In the genomic region with DNA sequence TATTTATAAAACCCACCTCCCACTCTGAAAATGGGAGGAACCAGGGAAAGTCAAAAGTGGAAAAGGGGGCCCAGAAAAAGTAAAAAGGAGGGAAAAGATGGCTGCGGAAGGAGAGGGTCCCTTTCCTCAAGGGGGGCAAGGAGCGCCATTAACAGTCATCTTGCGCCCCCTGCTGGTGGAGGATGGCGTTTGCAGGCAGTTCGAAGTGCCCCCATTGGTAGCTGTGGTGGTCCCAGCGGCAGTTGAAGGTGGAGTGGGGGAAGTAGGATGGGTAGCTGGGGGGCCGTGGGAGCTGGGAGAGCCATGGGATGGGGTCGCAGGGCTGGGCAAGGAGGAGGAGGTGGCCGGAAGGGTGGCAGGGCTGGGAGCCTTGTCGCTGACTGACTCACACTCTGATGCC, we compare ENCODE assay signal across 9 mouse cellular contexts. TPM values are rescaled to one million over a fixed set of nuclear protein-coding genes. Genes with fewer than 3 reads are reported as not detected.
DNase-seq lines count a peak whose midpoint lies in the region; ATAC-seq lines count a peak whose summit lies in the region.
"Had no signal": no experiment of that assay in that cellular context is flagged by ENCODE, and none has a peak within 500 bp of the region (broad histone marks: within the 10 kb centered on the region; RNA-seq: fewer than 3 reads in every experiment).

No protein-coding gene starts in this region.

- ATAC-seq in heart, embryonic 11.5 days (replicated peaks; ENCODE audit: insufficient number of reproducible peaks, low FRiP score, low TSS enrichment), result no peak
- ATAC-seq in monocyte, adult 5-6 weeks (replicated peaks; ENCODE audit: insufficient number of reproducible peaks, low FRiP score, low TSS enrichment, poor library complexity, severe bottlenecking), result no peak

- H3K4me1 ChIP-seq in heart, embryonic 11.5 days (ENCODE audit: control insufficient read depth, insufficient read depth, low read length), result peaks cover 11% of the 10 kb centered on the region

- H3K36me3 ChIP-seq in heart, embryonic 11.5 days (ENCODE audit: control insufficient read depth, insufficient read depth, low read length), result peaks cover 12% of the 10 kb centered on the region; the same call in 1 of the 2 replicates

- no peaks in the 10 kb centered on the region for H3K27me3 ChIP-seq in heart, embryonic 11.5 days (ENCODE audit: control insufficient read depth, insufficient read depth, low read length)
- H3K27me3 ChIP-seq: embryonic facial prominence, embryonic 12.5 days had no signal

- H3K9ac ChIP-seq in heart, embryonic 11.5 days (ENCODE audit: low read depth, low read length), result no peak overlapping the region
- H3K9ac ChIP-seq: embryonic facial prominence, embryonic 12.5 days had no signal

- H3K4me2 ChIP-seq in heart, embryonic 11.5 days, result no peak overlapping the region
- H3K4me2 ChIP-seq: embryonic facial prominence, embryonic 12.5 days had no signal

- WGBS in heart, embryonic 11.5 days (ENCODE audit: insufficient replicate concordance), result 32% methylated on average over 10 of the region's 10 CpGs

- no peak overlapping the region for H3K4me3 ChIP-seq in heart, embryonic 11.5 days (ENCODE audit: low read depth, low read length)
- H3K4me3 ChIP-seq: embryonic facial prominence, embryonic 12.5 days had no signal

- H3K27ac ChIP-seq in heart, embryonic 11.5 days (ENCODE audit: low read depth, low read length), result no peak overlapping the region
- H3K27ac ChIP-seq: embryonic facial prominence, embryonic 12.5 days had no signal

- peak; percentile 57 to 85 for DNase-seq in heart, adult 18-20 months
- peak; percentile 67 for DNase-seq in urinary bladder, postnatal 25 days (ENCODE audit: low spot score)
- no peak for DNase-seq in urinary bladder, postnatal 14 days (ENCODE audit: low spot score)
- DNase-seq in embryo, embryonic 10 days (ENCODE audit: low spot score), result peak; percentile 87
- DNase-seq in layer of hippocampus, postnatal 14 days (ENCODE audit: low spot score in 2 of 2), result peak; percentile 58 to 67
- DNase-seq in retina, postnatal 1 day, result peak; percentile 82

- H3K9me3 ChIP-seq in heart, embryonic 11.5 days (replicated peaks; ENCODE audit: control insufficient read depth, low read length), result no peaks in the 10 kb centered on the region
- H3K9me3 ChIP-seq: embryonic facial prominence, embryonic 12.5 days had no signal

RNA-seq across cellular contexts. Expression of a gene that starts 4.2 kb away (rescaled TPM):
- 100 to 1,000 TPM; 134 to 145 TPM for total RNA-seq in heart, adult 18-20 months (2021)
- 45.8 and 52.3 TPM in 2 replicates for polyA plus RNA-seq in heart, embryonic 11.5 days (2014; fragmentation: Nextera tagmentation; extraction: Ambion mirVana)
- 10 to 100 TPM; 47.1 to 50.2 TPM for total RNA-seq in layer of hippocampus, postnatal 14 days (2021)
- 5.8 to 19.1 TPM (median 6.2 TPM) in 3 replicates for total RNA-seq in monocyte, adult 5-6 weeks (2017)

RNA-seq across cellular contexts. Expression of a gene that starts 10.4 kb away (rescaled TPM):
- 1 to 10 TPM; 4.8 to 4.9 TPM for total RNA-seq in heart, adult 18-20 months (2021)
- polyA plus RNA-seq in heart, embryonic 11.5 days (2014; fragmentation: Nextera tagmentation; extraction: Ambion mirVana), result 10.3 and 16.4 TPM in 2 replicates
- total RNA-seq in layer of hippocampus, postnatal 14 days (2021), result 10 to 100 TPM; 29.9 to 32.7 TPM
- total RNA-seq in monocyte, adult 5-6 weeks (2017), result 0.85 to 4.5 TPM in 2 of 3 replicates, not detected in the other

RNA-seq across cellular contexts. Expression of a gene that starts 13.3 kb away (rescaled TPM):
- total RNA-seq in heart, adult 18-20 months (2021), result 100 to 1,000 TPM; 135 to 150 TPM
- polyA plus RNA-seq in heart, embryonic 11.5 days (2014; fragmentation: Nextera tagmentation; extraction: Ambion mirVana), result 416 and 447 TPM in 2 replicates
- total RNA-seq in layer of hippocampus, postnatal 14 days (2021), result 100 to 1,000 TPM; 140 to 149 TPM
- total RNA-seq in monocyte, adult 5-6 weeks (2017), result 137 to 160 TPM (median 146 TPM) in 3 replicates

RNA-seq across cellular contexts. Expression of a gene that starts 26.6 kb away (rescaled TPM):
- total RNA-seq in heart, adult 18-20 months (2021), result 10 to 100 TPM; 59.5 to 60.0 TPM
- 2.9 and 3.3 TPM in 2 replicates for polyA plus RNA-seq in heart, embryonic 11.5 days (2014; fragmentation: Nextera tagmentation; extraction: Ambion mirVana)
- total RNA-seq in layer of hippocampus, postnatal 14 days (2021), result 10 to 100 TPM; 72.8 to 83.8 TPM
- 34.4 to 77.7 TPM (median 40.4 TPM) in 3 replicates for total RNA-seq in monocyte, adult 5-6 weeks (2017)

RNA-seq across cellular contexts. Expression of a gene that starts 54.6 kb away (rescaled TPM):
- 10 to 100 TPM; 23.7 to 24.1 TPM for total RNA-seq in heart, adult 18-20 months (2021)
- polyA plus RNA-seq in heart, embryonic 11.5 days (2014; fragmentation: Nextera tagmentation; extraction: Ambion mirVana), result 0.70 and 1.2 TPM in 2 replicates
- 100 to 1,000 TPM; 115 to 118 TPM for total RNA-seq in layer of hippocampus, postnatal 14 days (2021)
- total RNA-seq in monocyte, adult 5-6 weeks (2017), result 22.1 to 35.2 TPM (median 28.7 TPM) in 3 replicates
